Mouse (Mus musculus) neural tube, embryonic 14.5 days (tissue): ENCODE measurements around the gene Smim15. TPM values are rescaled to one million over a fixed set of nuclear protein-coding genes. Genes with fewer than 3 reads are reported as not detected.

Experiments used
- ATAC-seq: fragments of 200-750 bp; cut with Nextera tagmentation; 2 replicates; pipeline ENCODE4 v1.8.0; 2017; ENCODE audit warnings: low read depth, mild to moderate bottlenecking, moderate TSS enrichment, moderate library complexity
- H3K27ac ChIP-seq: fragments of 300-500 bp; sonication (generic); 2 replicates; pipeline ENCODE4 v1.5.1; 2014; ENCODE audit warnings: low read depth, mild to moderate bottlenecking, control low read depth, low read length, moderate library complexity, mixed read lengths
- H3K27me3 ChIP-seq: fragments of 300-500 bp; sonication (generic); 2 replicates; pipeline ENCODE4 v1.6.1; 2014; ENCODE audit warnings: low read length; ENCODE audit not compliant: control insufficient read depth, insufficient read depth
- H3K36me3 ChIP-seq: fragments of 300-500 bp; sonication (generic); 2 replicates; pipeline ENCODE4 v1.6.1; 2014; ENCODE audit warnings: low read length, mixed read lengths; ENCODE audit not compliant: control insufficient read depth, insufficient read depth
- H3K4me1 ChIP-seq: fragments of 300-500 bp; sonication (generic); 2 replicates; pipeline ENCODE4 v1.6.1; 2014; ENCODE audit warnings: low read length; ENCODE audit not compliant: control insufficient read depth, insufficient read depth
- H3K4me2 ChIP-seq: fragments of 300-500 bp; sonication (generic); 2 replicates; pipeline ENCODE4 v1.6.1; 2014; ENCODE audit warnings: mild to moderate bottlenecking, low read depth, low read length, control low read depth
- H3K4me3 ChIP-seq: fragments of 300-500 bp; sonication (generic); 2 replicates; pipeline ENCODE4 v1.5.1; 2014; ENCODE audit warnings: low read depth, low read length, control low read depth, mixed read lengths
- H3K9ac ChIP-seq: fragments of 300-500 bp; sonication (generic); replicated peaks from 2 replicates; pipeline ENCODE4 v1.6.1; 2014; ENCODE audit warnings: low read depth, mild to moderate bottlenecking, control low read depth, low read length, mixed read lengths
- H3K9me3 ChIP-seq: fragments of 300-500 bp; sonication (generic); 2 replicates; pipeline ENCODE4 v1.6.1; 2016; ENCODE audit warnings: low read length; ENCODE audit not compliant: control insufficient read depth
- WGBS: fragments of 180-500 bp; shearing (Covaris S2); extraction: QIAGEN DNeasy Blood & Tissue Kit; methylation state at CpG from one replicate; pipeline ENCODE4 v1.1.7; 2014; 5-methylcytosine and 5-hydroxymethylcytosine counted together
- polyA plus RNA-seq: library from polyadenylated mRNA; unstranded; fragments of >200 nt; fragmentation: Nextera tagmentation; extraction: Ambion mirVana; gene quantifications from 2 replicates; pipeline ENCODE4 v1.2.1, GENCODE M21; 2014

Gene Smim15
- 34.2 and 35.7 TPM in 2 replicates for polyA plus RNA-seq

DNA sequence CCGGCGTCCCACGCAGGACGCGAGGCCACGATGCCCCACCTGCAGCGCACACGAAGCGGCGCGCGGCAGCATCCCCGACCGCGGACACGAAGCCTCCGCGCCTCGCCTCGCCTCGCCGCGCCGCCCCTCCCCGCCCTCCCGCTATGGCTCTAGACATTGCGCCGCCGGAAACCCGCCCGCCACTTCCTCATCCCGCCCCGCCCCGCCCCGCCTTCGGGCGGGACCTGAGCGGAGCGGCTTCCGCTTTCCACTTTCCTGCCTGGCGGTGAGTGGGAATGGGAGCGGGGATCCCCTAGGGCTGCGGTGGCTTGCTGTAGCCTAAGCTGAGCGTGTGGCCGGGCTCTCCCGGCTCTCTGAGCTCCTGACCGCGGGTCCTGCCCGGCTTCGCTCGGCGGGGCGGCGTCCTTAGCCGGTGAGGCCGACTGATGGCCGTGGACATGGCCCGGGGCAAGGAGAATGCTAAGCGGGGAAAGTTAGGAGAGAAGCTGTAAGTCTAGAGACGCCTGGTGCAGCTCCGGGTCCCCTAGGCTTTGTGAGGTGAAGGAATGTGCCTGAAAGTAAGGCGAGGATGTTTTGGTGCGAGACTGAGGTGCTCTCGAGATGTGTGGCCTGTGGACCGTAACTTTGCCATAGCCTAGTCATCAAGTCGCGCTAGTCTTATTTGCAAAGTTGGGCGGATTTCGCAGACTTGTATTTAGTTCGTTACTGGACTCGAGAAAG, at the start of gene Smim15:
Gene Smim15, plus strand, starts transcription at position 225 of the 720 bp plus-strand sequence.
- H3K27me3 ChIP-seq: no peaks in the 10 kb centered on the region
- peak within 1 kb of the TSS; percentile 69 for H3K27ac ChIP-seq
- peaks cover 4% of the 10 kb centered on the region; the same call in 1 of the 2 replicates for H3K36me3 ChIP-seq
- ATAC-seq: peak; percentile 98
- WGBS: under 1% methylated on average over 61 of the region's 71 CpGs
- H3K4me1 ChIP-seq: peaks cover 11% of the 10 kb centered on the region
- H3K4me2 ChIP-seq: peak within 1 kb of the TSS; percentile 66
- peak within 1 kb of the TSS; percentile 63 for H3K9ac ChIP-seq
- peak within 1 kb of the TSS; percentile 94 for H3K4me3 ChIP-seq
- H3K9me3 ChIP-seq: no peaks in the 10 kb centered on the region

GRCm38 (mm10) chr13:107995211-107995610, 49.0 kb upstream of the Smim15 start:
- Histone ChIP-seq H3K4me2 (no peak overlapping the region), H3K4me1 (no peaks in the 10 kb centered on the region), H3K27me3 (no peaks in the 10 kb centered on the region), H3K4me3 (no peak overlapping the region), H3K9me3 (no peaks in the 10 kb centered on the region), H3K9ac (no peak overlapping the region), H3K27ac (no peak overlapping the region), H3K36me3 (no peaks in the 10 kb centered on the region)
- ATAC-seq: no peak
- whole genome bisulfite sequencing: 63% methylated on average over 7 of the region's 7 CpGs

DNA sequence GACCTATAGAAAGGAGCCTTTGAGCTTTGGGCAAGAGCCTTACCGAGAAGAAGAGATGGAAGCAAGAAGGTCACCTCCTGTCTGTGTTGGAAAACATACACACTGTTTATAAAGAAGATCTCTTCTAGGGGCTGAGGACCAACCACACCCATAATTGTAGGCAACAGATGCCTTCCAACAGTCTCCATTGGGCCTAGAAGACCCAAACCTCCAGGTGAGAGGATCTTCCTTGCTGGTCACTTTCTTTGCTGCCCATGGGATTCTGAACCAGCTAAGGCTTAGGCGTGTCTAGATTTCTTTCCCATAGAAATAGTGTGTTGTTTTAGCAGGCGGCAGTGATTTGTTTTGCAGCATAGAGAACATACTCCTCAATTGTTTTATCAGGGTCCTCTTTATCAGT, 47.9 kb upstream of the Smim15 start:
- Histone ChIP-seq H3K4me3 (no peak overlapping the region), H3K27ac (no peak overlapping the region), H3K27me3 (no peaks in the 10 kb centered on the region), H3K4me2 (no peak overlapping the region), H3K4me1 (no peaks in the 10 kb centered on the region), H3K36me3 (no peaks in the 10 kb centered on the region), H3K9ac (no peak overlapping the region), H3K9me3 (no peaks in the 10 kb centered on the region)
- WGBS: 94% methylated on average over 3 of the region's 3 CpGs
- ATAC-seq: no peak

GRCm38 (mm10) chr13:108007861-108008260, 36.4 kb upstream of the Smim15 start:
- Histone ChIP-seq H3K4me3 (no peak overlapping the region), H3K4me1 (no peaks in the 10 kb centered on the region), H3K36me3 (no peaks in the 10 kb centered on the region), H3K27me3 (no peaks in the 10 kb centered on the region), H3K4me2 (no peak overlapping the region), H3K27ac (no peak overlapping the region), H3K9ac (no peak overlapping the region), H3K9me3 (no peaks in the 10 kb centered on the region)
- 86% methylated on average over 4 of the region's 4 CpGs for WGBS
- ATAC-seq: no peak

DNA sequence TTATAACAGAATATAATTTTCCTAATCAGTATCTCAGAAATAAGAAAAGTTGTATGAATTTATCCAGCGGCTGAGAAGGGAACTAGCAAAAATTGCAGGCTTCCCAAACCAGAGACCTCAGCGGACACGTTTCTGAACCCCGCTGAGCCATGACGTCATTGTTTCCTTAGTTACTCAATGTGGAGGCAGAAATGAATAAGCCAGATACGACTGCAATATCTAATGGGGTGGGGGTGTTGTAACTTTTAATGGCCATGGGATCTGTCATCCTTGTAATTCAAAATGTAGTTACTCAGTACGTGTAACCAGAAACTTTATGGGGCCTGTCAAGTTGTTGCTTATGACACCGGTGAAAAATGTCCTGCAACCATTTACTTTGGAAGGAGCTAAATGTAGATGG, 31.1 kb upstream of the Smim15 start:
- Histone ChIP-seq H3K4me2 (no peak overlapping the region), H3K4me1 (no peaks in the 10 kb centered on the region), H3K9ac (no peak overlapping the region), H3K4me3 (no peak overlapping the region), H3K27me3 (no peaks in the 10 kb centered on the region), H3K9me3 (no peaks in the 10 kb centered on the region), H3K36me3 (no peaks in the 10 kb centered on the region), H3K27ac (no peak overlapping the region)
- no peak for ATAC-seq
- WGBS: 83% methylated on average over 8 of the region's 8 CpGs

DNA sequence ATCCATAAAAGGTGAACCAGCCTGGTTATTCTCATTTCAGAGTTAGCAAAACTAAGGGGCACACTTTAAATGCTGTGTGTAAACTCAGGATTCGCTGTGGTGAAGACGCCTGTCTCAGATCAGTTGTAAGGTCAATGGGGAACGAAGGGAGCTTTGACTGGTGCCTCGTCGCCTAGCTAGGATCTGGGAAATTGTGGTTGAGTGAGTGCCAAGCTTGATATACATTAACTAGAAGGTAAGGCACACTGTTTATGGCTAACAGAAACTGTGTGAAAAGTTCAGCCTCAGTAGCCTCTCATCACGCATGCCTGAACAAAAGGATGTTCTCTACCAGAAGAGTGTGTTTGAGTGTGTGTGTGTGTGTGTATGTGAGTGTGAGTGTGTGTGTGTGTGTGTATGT, 30.4 kb upstream of the Smim15 start:
- Histone ChIP-seq H3K27ac (no peak overlapping the region), H3K9me3 (no peaks in the 10 kb centered on the region), H3K9ac (no peak overlapping the region), H3K4me1 (no peaks in the 10 kb centered on the region), H3K27me3 (no peaks in the 10 kb centered on the region), H3K4me3 (no peak overlapping the region), H3K4me2 (no peak overlapping the region), H3K36me3 (no peaks in the 10 kb centered on the region)
- ATAC-seq: no peak
- 91% methylated on average over 6 of the region's 6 CpGs for WGBS

- H3K4me2 ChIP-seq: no peak overlapping the region
- no peaks in the 10 kb centered on the region for H3K9me3 ChIP-seq
- H3K36me3 ChIP-seq: no peaks in the 10 kb centered on the region
- no peaks in the 10 kb centered on the region for H3K27me3 ChIP-seq
- H3K9ac ChIP-seq: no peak overlapping the region
- no peak overlapping the region for H3K27ac ChIP-seq
- WGBS: 89% methylated on average over 6 of the region's 6 CpGs
- no peak overlapping the region for H3K4me3 ChIP-seq
- no peak for ATAC-seq
- no peaks in the 10 kb centered on the region for H3K4me1 ChIP-seq
These were observed 29.1 kb upstream of the Smim15 start for GRCm38 (mm10) chr13:108015166-108015565.

- Histone ChIP-seq H3K27me3 (no peaks in the 10 kb centered on the region), H3K9me3 (no peaks in the 10 kb centered on the region), H3K9ac (no peak overlapping the region), H3K36me3 (no peaks in the 10 kb centered on the region), H3K4me2 (no peak overlapping the region), H3K27ac (no peak overlapping the region), H3K4me3 (no peak overlapping the region), H3K4me1 (no peaks in the 10 kb centered on the region)
- WGBS: 84% methylated on average over 6 of the region's 6 CpGs
- no peak for ATAC-seq
These were observed 26.9 kb upstream of the Smim15 start for GRCm38 (mm10) chr13:108017349-108017748.

GRCm38 (mm10) chr13:108025802-108026201, 18.4 kb upstream of the Smim15 start:
- Histone ChIP-seq H3K36me3 (no peaks in the 10 kb centered on the region), H3K4me3 (no peak overlapping the region), H3K9me3 (no peaks in the 10 kb centered on the region), H3K27me3 (no peaks in the 10 kb centered on the region), H3K4me2 (no peak overlapping the region), H3K9ac (no peak overlapping the region), H3K27ac (no peak overlapping the region), H3K4me1 (no peaks in the 10 kb centered on the region)
- ATAC-seq: no peak
- WGBS: 71% methylated on average over 3 of the region's 3 CpGs
